Mouse (Mus musculus) limb, embryonic 15.5 days (tissue): ENCODE data around the gene Gm4985. TPM values are rescaled to one million over a fixed set of nuclear protein-coding genes. Genes with fewer than 3 reads are reported as not detected.
"Not testable (repeated sequence)": the region's sequence is repeated elsewhere in the genome, so short reads cannot be mapped to it uniquely, and the experiment has no call there.

Experiments
- ATAC-seq: fragments of 200-750 bp; cut with Nextera tagmentation; 2 replicates; pipeline ENCODE4 v1.8.0; 2017; ENCODE audit warnings: low read depth, moderate TSS enrichment; ENCODE audit not compliant: insufficient number of reproducible peaks, low FRiP score, low TSS enrichment
- H3K27ac ChIP-seq: fragments of 300-500 bp; sonication (generic); 2 replicates; pipeline ENCODE4 v1.5.1; 2015; ENCODE audit warnings: moderate library complexity, mild to moderate bottlenecking, inconsistent platforms
- H3K27me3 ChIP-seq: fragments of 300-500 bp; sonication (generic); 2 replicates; pipeline ENCODE4 v1.6.1; 2015; ENCODE audit warnings: inconsistent platforms
- H3K36me3 ChIP-seq: fragments of 300-500 bp; sonication (generic); 2 replicates; pipeline ENCODE4 v1.6.1; 2015; ENCODE audit warnings: inconsistent platforms
- H3K4me1 ChIP-seq: fragments of 300-500 bp; sonication (generic); 2 replicates; pipeline ENCODE4 v1.6.1; 2015; ENCODE audit warnings: inconsistent platforms
- H3K4me2 ChIP-seq: fragments of 300-500 bp; sonication (generic); 2 replicates; pipeline ENCODE4 v1.6.1; 2015; ENCODE audit warnings: mild to moderate bottlenecking, inconsistent platforms
- H3K4me3 ChIP-seq: fragments of 300-500 bp; sonication (generic); 2 replicates; pipeline ENCODE4 v1.5.1; 2015; ENCODE audit warnings: mild to moderate bottlenecking, inconsistent platforms
- H3K9ac ChIP-seq: fragments of 300-500 bp; sonication (generic); 2 replicates; pipeline ENCODE4 v1.6.1; 2015; ENCODE audit warnings: inconsistent platforms
- H3K9me3 ChIP-seq: fragments of 300-500 bp; sonication (generic); 2 replicates; pipeline ENCODE4 v1.6.1; 2016; ENCODE audit warnings: inconsistent platforms
- WGBS: fragments of 180-500 bp; shearing (Covaris S2); methylation state at CpG from one replicate; pipeline ENCODE4 v1.1.7; 2015; 5-methylcytosine and 5-hydroxymethylcytosine counted together
- microRNA-seq: library from miRNA; unstranded; fragments of <30 nt; microRNA quantifications from one replicate; pipeline ENCODE4, GENCODE M21; 2016
- polyA plus RNA-seq: library from polyadenylated mRNA; unstranded; fragments of >200 nt; fragmentation: Nextera tagmentation; extraction: Ambion mirVana; gene quantifications from 2 replicates; pipeline ENCODE4 v1.2.1, GENCODE M21; 2015

The Gm4985 gene
- not detected in 2 replicates for polyA plus RNA-seq

DNA sequence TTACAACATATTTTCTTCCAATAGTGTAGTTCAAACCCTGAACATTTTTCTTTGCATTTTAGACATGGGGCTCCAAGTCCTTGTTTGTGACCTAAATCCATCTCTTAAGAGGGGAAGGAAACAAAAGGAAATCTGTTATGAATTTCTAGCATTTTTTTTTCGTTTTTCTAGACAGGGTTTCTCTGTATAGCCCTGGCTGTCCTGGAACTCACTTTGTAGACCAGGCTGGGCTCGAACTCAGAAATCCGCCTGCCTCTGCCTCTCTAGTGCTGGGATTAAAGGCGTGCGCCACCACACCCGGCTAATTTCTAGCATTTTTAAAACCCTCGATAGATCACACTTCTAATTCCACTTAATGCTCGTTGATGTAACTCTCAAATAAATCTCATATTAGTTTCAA lies at the start of gene Gm4985:
Gene Gm4985, minus strand, starts transcription at position 101 of the 400 bp plus-strand sequence.
- H3K9ac ChIP-seq, H3K36me3 ChIP-seq, H3K4me2 ChIP-seq, H3K27me3 ChIP-seq, H3K4me3 ChIP-seq, H3K27ac ChIP-seq, ATAC-seq, H3K9me3 ChIP-seq, H3K4me1 ChIP-seq: not testable (repeated sequence)
- WGBS: 82% methylated on average over 8 of the region's 8 CpGs

DNA sequence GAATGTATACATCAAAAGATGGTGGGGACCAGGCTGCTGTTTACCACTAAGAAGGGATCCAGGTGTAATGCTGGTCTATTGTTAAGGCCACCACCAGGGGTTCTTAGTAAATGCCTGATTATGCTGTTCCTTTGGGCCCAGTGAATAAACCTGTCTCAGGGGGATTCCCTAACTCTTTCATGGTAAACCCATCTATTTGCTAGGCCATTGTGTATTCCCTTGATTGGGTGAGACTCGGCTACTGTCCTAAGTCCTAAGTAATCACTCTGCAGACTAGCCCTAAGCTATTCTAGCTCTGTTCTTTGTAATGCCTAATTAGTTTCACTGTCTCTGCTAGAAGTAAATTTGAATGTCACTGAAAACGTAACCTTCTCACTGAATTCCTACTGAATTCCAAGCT lies 4.6 kb downstream of the Gm4985 start:
- WGBS: 66% methylated on average over 2 of the region's 2 CpGs
- Histone ChIP-seq H3K4me1 (no peaks in the 10 kb centered on the region), H3K27ac (no peak overlapping the region), H3K4me2 (no peak overlapping the region), H3K27me3 (no peaks in the 10 kb centered on the region), H3K36me3 (no peaks in the 10 kb centered on the region), H3K9ac (no peak overlapping the region), H3K4me3 (no peak overlapping the region), H3K9me3 (no peaks in the 10 kb centered on the region)
- ATAC-seq: no peak

Small RNAs within 50 kb of the gene (microRNA-seq; reads per million reads assigned to microRNA genes)
- gene Gm25299: not detected

Other genes starting within 250 kb of the Gm4985 start
- not detected in 2 replicates for gene Gm4907, start 76.4 kb downstream of the Gm4985 start, polyA plus RNA-seq